Mouse (Mus musculus): ENCODE measurements at regions not wholly inside any gene's neighbourhood (a gene's known extent, or its start where the extent isn't known, plus 50 kb on each side); places are given as distances from the start of the nearest gene placed in this dataset.
"Not testable (repeated sequence)": the region's sequence is repeated elsewhere in the genome, so short reads cannot be mapped to it uniquely, and the experiment has no call there.

- ATAC-seq (replicated peaks; ENCODE audit: poor library complexity) = peak; percentile 80
These were observed 108.6 kb downstream of the Katnal1 start for GRCm38 (mm10) chr5:148820476-148820875.

- peak; percentile 66 for ATAC-seq (replicated peaks; ENCODE audit: poor library complexity)
These were observed 109.7 kb downstream of the Katnal1 start for GRCm38 (mm10) chr5:148819423-148819822.

GRCm38 (mm10) chr5:148818746-148819145 lies 110.4 kb downstream of the Katnal1 start:
- no peak for ATAC-seq (replicated peaks; ENCODE audit: poor library complexity)

GRCm38 (mm10) chr5:148812840-148813239 lies 116.3 kb downstream of the Katnal1 start:
- ATAC-seq (replicated peaks; ENCODE audit: poor library complexity) = no peak

GRCm38 (mm10) chr5:148812016-148812415 lies 117.1 kb downstream of the Katnal1 start:
- ATAC-seq (replicated peaks; ENCODE audit: poor library complexity) = peak; percentile 78

- ATAC-seq (replicated peaks; ENCODE audit: poor library complexity) = no peak
These were observed 119.6 kb downstream of the Katnal1 start for GRCm38 (mm10) chr5:148809485-148809884.

- ATAC-seq (replicated peaks; ENCODE audit: poor library complexity) = no peak
These were observed 120.1 kb downstream of the Katnal1 start for GRCm38 (mm10) chr5:148809055-148809454.

- peak; percentile 60 for ATAC-seq (replicated peaks; ENCODE audit: poor library complexity)
These were observed 120.7 kb downstream of the Katnal1 start for GRCm38 (mm10) chr5:148808426-148808825.

GRCm38 (mm10) chr5:148807612-148808011 lies 121.5 kb downstream of the Katnal1 start:
- no peak for ATAC-seq (replicated peaks; ENCODE audit: poor library complexity)

GRCm38 (mm10) chr5:148805030-148805429 lies 124.1 kb downstream of the Katnal1 start:
- ATAC-seq (replicated peaks; ENCODE audit: poor library complexity) = peak; percentile 65

GRCm38 (mm10) chr5:148803772-148804171 lies 125.3 kb downstream of the Katnal1 start:
- ATAC-seq (replicated peaks; ENCODE audit: poor library complexity) = no peak

- ATAC-seq (replicated peaks; ENCODE audit: poor library complexity) = no peak
These were observed 126.4 kb downstream of the Katnal1 start for GRCm38 (mm10) chr5:148802720-148803119.

- ATAC-seq (replicated peaks; ENCODE audit: poor library complexity) = no peak
These were observed 130.6 kb downstream of the Katnal1 start for GRCm38 (mm10) chr5:148798541-148798940.

GRCm38 (mm10) chr5:148796072-148796471 lies 133.0 kb downstream of the Katnal1 start:
- ATAC-seq (replicated peaks; ENCODE audit: poor library complexity) = no peak

GRCm38 (mm10) chr5:148794465-148794864 lies 134.7 kb downstream of the Katnal1 start:
- ATAC-seq (replicated peaks; ENCODE audit: poor library complexity) = peak; percentile 47

- peak; percentile 80 for ATAC-seq (replicated peaks; ENCODE audit: poor library complexity)
These were observed 136.2 kb downstream of the Katnal1 start for GRCm38 (mm10) chr5:148792736-148793440.

GRCm38 (mm10) chr5:148791651-148792050 lies 137.5 kb downstream of the Katnal1 start:
- no peak for ATAC-seq (replicated peaks; ENCODE audit: poor library complexity)

GRCm38 (mm10) chr5:148790343-148790742 lies 138.8 kb downstream of the Katnal1 start:
- ATAC-seq (replicated peaks; ENCODE audit: poor library complexity) = not testable (repeated sequence)

- ATAC-seq (replicated peaks; ENCODE audit: poor library complexity) = no peak
These were observed 139.3 kb downstream of the Katnal1 start for GRCm38 (mm10) chr5:148789823-148790222.

GRCm38 (mm10) chr5:148789147-148789566 lies 140.0 kb downstream of the Katnal1 start:
- ATAC-seq (replicated peaks; ENCODE audit: poor library complexity) = no peak

- ATAC-seq (replicated peaks; ENCODE audit: poor library complexity) = no peak
These were observed 140.4 kb downstream of the Katnal1 start for GRCm38 (mm10) chr5:148788690-148789089.

GRCm38 (mm10) chr5:148787270-148787669 lies 141.8 kb downstream of the Katnal1 start:
- ATAC-seq (replicated peaks; ENCODE audit: poor library complexity) = peak; percentile 70

- ATAC-seq (replicated peaks; ENCODE audit: poor library complexity) = not testable (repeated sequence)
These were observed 148.0 kb downstream of the Katnal1 start for GRCm38 (mm10) chr5:148781076-148781475.

Data from megakaryocyte progenitor cell, adult 5-6 weeks (primary cell).